ENCODE assay signal across 8 mouse cellular contexts in genomic region chr2:124369991-124370390, GRCm38 (mm10).
DNase-seq lines count a peak whose midpoint lies in the region; ATAC-seq lines count a peak whose summit lies in the region.

No protein-coding gene starts in this region.

- H3K4me3 ChIP-seq in forebrain, embryonic 14.5 days (ENCODE audit: low read depth, low read length) = no peak overlapping the region
- no peak overlapping the region for H3K4me3 ChIP-seq in forebrain, embryonic 13.5 days
- no peak overlapping the region for H3K4me3 ChIP-seq in lung, embryonic 16.5 days (ENCODE audit: low read length)

- no peaks in the 10 kb centered on the region for H3K9me3 ChIP-seq in forebrain, embryonic 14.5 days (replicated peaks; ENCODE audit: control insufficient read depth, low read length)
- no peaks in the 10 kb centered on the region for H3K9me3 ChIP-seq in forebrain, embryonic 13.5 days (replicated peaks)
- no peaks in the 10 kb centered on the region for H3K9me3 ChIP-seq in lung, embryonic 16.5 days (ENCODE audit: control insufficient read depth, low read length)

- H3K36me3 ChIP-seq in forebrain, embryonic 14.5 days (ENCODE audit: control insufficient read depth, insufficient read depth, low read length) = no peaks in the 10 kb centered on the region
- no peaks in the 10 kb centered on the region for H3K36me3 ChIP-seq in forebrain, embryonic 13.5 days (ENCODE audit: poor library complexity, severe bottlenecking)
- no peaks in the 10 kb centered on the region for H3K36me3 ChIP-seq in lung, embryonic 16.5 days (ENCODE audit: control insufficient read depth, insufficient read depth, low read length)

- 53% methylated on average over 2 of the region's 2 CpGs for WGBS in forebrain, embryonic 14.5 days
- WGBS in forebrain, embryonic 13.5 days = 63% methylated on average over 2 of the region's 2 CpGs
- WGBS in lung, embryonic 16.5 days = 54% methylated on average over 2 of the region's 2 CpGs

- H3K27ac ChIP-seq in forebrain, embryonic 14.5 days (ENCODE audit: low read depth, low read length) = no peak overlapping the region
- H3K27ac ChIP-seq in forebrain, embryonic 13.5 days = no peak overlapping the region
- H3K27ac ChIP-seq in lung, embryonic 16.5 days (ENCODE audit: low read length) = peak overlapping the region; percentile 48; the same call in 1 of the 2 replicates

- no peaks in the 10 kb centered on the region for H3K4me1 ChIP-seq in forebrain, embryonic 14.5 days (ENCODE audit: control insufficient read depth, insufficient read depth, low read length)
- no peaks in the 10 kb centered on the region for H3K4me1 ChIP-seq in forebrain, embryonic 13.5 days
- peaks cover 8% of the 10 kb centered on the region; the same call in 1 of the 2 replicates for H3K4me1 ChIP-seq in lung, embryonic 16.5 days (replicated peaks; ENCODE audit: control insufficient read depth, insufficient read depth, low read length)

- DNase-seq in forebrain, embryonic 14.5 days (ENCODE audit: low spot score) = peak; percentile 33
- peak; percentile 60 for DNase-seq in urinary bladder, postnatal 14 days (ENCODE audit: low spot score)
- DNase-seq in urinary bladder, postnatal 25 days (ENCODE audit: low spot score) = no peak
- DNase-seq in heart, postnatal 10 days = peak; percentile 89 to 91
- DNase-seq in neural tube, embryonic 10.5 days (ENCODE audit: extremely low spot score, low spot score) = no peak
- DNase-seq in T-cell, adult 2 months (ENCODE audit: low spot score) = no peak

- H3K9ac ChIP-seq in forebrain, embryonic 14.5 days (ENCODE audit: low read length) = no peak overlapping the region
- no peak overlapping the region for H3K9ac ChIP-seq in forebrain, embryonic 13.5 days
- H3K9ac ChIP-seq in lung, embryonic 16.5 days (ENCODE audit: low read length) = no peak overlapping the region

- no peak for ATAC-seq in forebrain, embryonic 14.5 days
- ATAC-seq in forebrain, embryonic 13.5 days = no peak
- ATAC-seq in lung, embryonic 16.5 days (ENCODE audit: low read depth) = peak; percentile 81

- intact Hi-C loops in heart, postnatal 10 days (cut with DNase I) = no loop called here

- no peak overlapping the region for H3K4me2 ChIP-seq in forebrain, embryonic 14.5 days (ENCODE audit: low read length)
- no peak overlapping the region for H3K4me2 ChIP-seq in forebrain, embryonic 13.5 days
- no peak overlapping the region for H3K4me2 ChIP-seq in lung, embryonic 16.5 days (ENCODE audit: low read depth, low read length)

- no peaks in the 10 kb centered on the region for H3K27me3 ChIP-seq in forebrain, embryonic 14.5 days (replicated peaks; ENCODE audit: control insufficient read depth, insufficient read depth, low read length)
- H3K27me3 ChIP-seq in forebrain, embryonic 13.5 days = no peaks in the 10 kb centered on the region
- no peaks in the 10 kb centered on the region for H3K27me3 ChIP-seq in lung, embryonic 16.5 days (ENCODE audit: control insufficient read depth, insufficient read depth, low read depth, low read length)

Comparison
In these comparisons a context has a peak if more than half of its experiments do, and no peak if none do; other contexts are left out.
1. DNase-seq: peak in forebrain, embryonic 14.5 days (single experiment), urinary bladder, postnatal 14 days (single experiment) and heart, postnatal 10 days (2 of 2); none in urinary bladder, postnatal 25 days (single experiment), neural tube, embryonic 10.5 days (single experiment) and T-cell, adult 2 months (single experiment).